Comparison of ENCODE assay signal across 10 mouse cellular contexts in genomic region chr9:111755235-111755634, GRCm38 (mm10).
"Had no signal": no experiment of that assay in that cellular context is flagged by ENCODE, and none has a peak within 500 bp of the region (broad histone marks: within the 10 kb centered on the region; RNA-seq: fewer than 3 reads in every experiment).

No protein-coding gene starts in this region.

- DNase-seq: kidney, postnatal 14 days; left cerebral cortex, postnatal 4 days; lung, adult 18-20 months; lung, postnatal 4 days; midbrain, embryonic 14.5 days; thymus, adult 18-20 months; thymus, postnatal 25 days had no signal

- H3K27me3 ChIP-seq: kidney, embryonic 15.5 days; limb, embryonic 13.5 days; neural tube, embryonic 15.5 days had no signal
